Mouse (Mus musculus) forebrain, embryonic 12.5 days (tissue): ENCODE results near the gene Nek6. TPM values are rescaled to one million over a fixed set of nuclear protein-coding genes. Genes with fewer than 3 reads are reported as not detected.

ENCODE experiments used
- ATAC-seq: fragments of 200-750 bp; cut with Nextera tagmentation; 2 replicates; pipeline ENCODE4 v1.8.0; 2017; ENCODE audit warnings: moderate TSS enrichment; ENCODE audit not compliant: low FRiP score
- H3K27ac ChIP-seq: fragments of 300-500 bp; sonication (generic); 2 replicates; pipeline ENCODE4 v1.5.1; 2016; ENCODE audit warnings: mild to moderate bottlenecking
- H3K27me3 ChIP-seq: fragments of 300-500 bp; sonication (generic); 2 replicates; pipeline ENCODE4 v1.6.1; 2016; ENCODE audit warnings: mild to moderate bottlenecking
- H3K36me3 ChIP-seq: fragments of 300-500 bp; sonication (generic); replicated peaks from 2 replicates; pipeline ENCODE4 v1.6.1; 2016; ENCODE audit warnings: mild to moderate bottlenecking
- H3K4me1 ChIP-seq: fragments of 300-500 bp; sonication (generic); 2 replicates; pipeline ENCODE4 v1.6.1; 2016
- H3K4me2 ChIP-seq: fragments of 300-500 bp; sonication (generic); 2 replicates; pipeline ENCODE4 v1.6.1; 2016; ENCODE audit warnings: mild to moderate bottlenecking, moderate library complexity
- H3K4me3 ChIP-seq: fragments of 300-500 bp; sonication (generic); replicated peaks from 2 replicates; pipeline ENCODE4 v1.5.1; 2016; ENCODE audit warnings: mild to moderate bottlenecking
- H3K9ac ChIP-seq: fragments of 300-500 bp; sonication (generic); 2 replicates; pipeline ENCODE4 v1.6.1; 2016; ENCODE audit warnings: mild to moderate bottlenecking
- H3K9me3 ChIP-seq: fragments of 300-500 bp; sonication (generic); 2 replicates; pipeline ENCODE4 v1.6.1; 2016
- WGBS: fragments of 180-500 bp; shearing (Covaris S2); methylation state at CpG from one replicate; pipeline ENCODE4 v1.1.7; 2016; 5-methylcytosine and 5-hydroxymethylcytosine counted together
- polyA plus RNA-seq: library from polyadenylated mRNA; unstranded; fragments of >200 nt; fragmentation: Nextera tagmentation; extraction: Ambion mirVana; gene quantifications from 2 replicates; pipeline ENCODE4 v1.2.1, GENCODE M21; 2016

The Nek6 gene
- polyA plus RNA-seq, 1 experiment from 2014 or later: 125 TPM

DNA sequence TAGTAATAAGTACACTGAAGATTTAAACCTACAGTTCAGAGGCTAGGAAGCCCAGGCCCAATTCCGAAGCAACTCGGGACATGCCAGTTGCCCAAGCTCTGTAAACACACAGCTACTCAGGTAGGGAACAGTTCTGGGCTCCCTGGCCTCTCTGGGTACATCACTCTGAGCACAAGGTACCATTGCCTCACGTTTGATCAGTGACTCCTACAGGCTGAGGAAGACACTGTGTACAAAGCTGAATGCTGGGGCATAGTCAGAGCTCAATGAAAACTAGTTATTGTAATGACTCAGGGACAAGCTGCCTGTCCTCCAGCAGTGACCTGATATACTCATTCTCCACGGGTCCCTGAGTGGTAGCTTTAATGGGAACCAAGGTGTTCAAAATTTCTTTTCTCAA lies 109.6 kb downstream of the Nek6 start:
- no peak overlapping the region for H3K9ac ChIP-seq
- H3K4me1 ChIP-seq: peaks cover 40% of the 10 kb centered on the region
- 77% methylated on average over 4 of the region's 4 CpGs for WGBS
- peak overlapping the region; percentile 68; the same call in 1 of the 2 replicates for H3K27ac ChIP-seq
- no peak for ATAC-seq
- peaks cover 18% of the 10 kb centered on the region for H3K36me3 ChIP-seq
- H3K9me3 ChIP-seq: no peaks in the 10 kb centered on the region
- H3K4me2 ChIP-seq: no peak overlapping the region
- no peaks in the 10 kb centered on the region for H3K27me3 ChIP-seq
- no peak overlapping the region for H3K4me3 ChIP-seq

DNA sequence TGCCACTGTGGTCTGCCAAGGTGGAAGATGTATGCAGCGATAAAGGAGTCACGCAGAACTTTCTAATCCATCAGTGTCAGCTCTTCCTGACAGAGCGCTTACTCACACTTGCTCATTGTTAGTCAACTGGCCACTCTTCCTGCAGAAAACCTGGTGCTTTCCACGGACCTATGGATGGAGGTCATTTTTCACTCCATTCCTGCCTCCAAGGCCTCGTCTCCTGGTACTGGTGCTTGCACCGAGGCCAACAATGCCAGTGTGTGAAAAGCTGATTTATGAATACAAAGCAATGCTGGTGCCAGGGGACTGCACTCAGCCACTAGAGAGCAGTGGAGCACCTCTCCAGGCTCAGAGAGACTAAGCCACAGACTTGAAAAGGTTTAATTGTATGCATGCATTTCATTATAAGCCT lies 110.2 kb downstream of the Nek6 start:
- no peak overlapping the region for H3K9ac ChIP-seq

GRCm38 (mm10) chr2:38623411-38623810 lies 112.0 kb downstream of the Nek6 start:
- WGBS: 88% methylated on average over 3 of the region's 3 CpGs
- Histone ChIP-seq H3K27me3 (no peaks in the 10 kb centered on the region), H3K36me3 (peaks cover 22% of the 10 kb centered on the region), H3K27ac (no peak overlapping the region), H3K4me2 (no peak overlapping the region), H3K9me3 (no peaks in the 10 kb centered on the region), H3K4me1 (peaks cover 22% of the 10 kb centered on the region), H3K9ac (no peak overlapping the region), H3K4me3 (no peak overlapping the region)
- no peak for ATAC-seq

More for the DNA sequence above, 110.2 kb downstream of the Nek6 start:
- Histone ChIP-seq H3K27me3 (no peaks in the 10 kb centered on the region), H3K36me3 (peaks cover 18% of the 10 kb centered on the region), H3K4me2 (peak overlapping the region; percentile 19; the same call in 1 of the 2 replicates), H3K4me3 (no peak overlapping the region), H3K4me1 (peaks cover 34% of the 10 kb centered on the region), H3K27ac (peak overlapping the region; percentile 68), H3K9me3 (no peaks in the 10 kb centered on the region)
- ATAC-seq: peak; percentile 86
- WGBS: 42% methylated on average over 6 of the region's 6 CpGs

DNA sequence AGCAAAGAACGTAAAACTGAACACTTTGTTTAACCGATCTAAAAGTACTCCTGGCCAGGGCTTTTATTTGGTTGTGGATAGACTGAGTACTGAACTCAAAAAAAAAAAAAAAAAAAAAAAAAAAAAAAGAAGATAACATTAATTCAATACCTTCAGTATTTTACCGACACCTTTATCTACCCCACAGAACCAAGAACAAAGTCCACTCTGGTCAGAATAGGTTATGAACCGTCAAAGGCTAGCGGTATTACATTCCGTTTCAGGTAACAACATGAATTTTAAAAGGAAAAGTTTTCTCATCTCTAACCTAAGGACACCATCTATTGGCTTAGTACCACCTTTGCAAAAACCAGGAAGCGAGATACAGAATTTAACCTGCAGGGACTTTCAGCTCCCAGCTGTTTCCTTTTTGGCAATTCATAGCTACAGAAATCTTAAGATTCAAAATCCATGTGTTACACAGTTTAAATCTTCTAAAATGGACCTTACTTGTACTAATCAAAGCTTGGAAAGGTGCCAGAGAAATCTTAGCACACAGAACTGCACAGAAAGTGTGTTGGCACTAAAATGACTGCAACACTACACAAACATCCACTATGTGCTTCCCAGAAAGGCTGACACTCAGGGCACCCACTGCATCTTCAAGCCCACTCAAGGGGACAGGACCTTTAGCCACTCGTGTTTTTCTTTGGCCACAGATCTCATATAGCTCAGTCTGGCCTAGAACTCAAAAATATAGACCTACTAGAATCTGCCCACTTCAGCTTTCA lies 112.6 kb downstream of the Nek6 start:
- ATAC-seq: no peak
- H3K27me3 ChIP-seq: no peaks in the 10 kb centered on the region
- no peaks in the 10 kb centered on the region for H3K9me3 ChIP-seq
- peaks cover 22% of the 10 kb centered on the region for H3K4me1 ChIP-seq
- H3K4me3 ChIP-seq: no peak overlapping the region
- no peak overlapping the region for H3K9ac ChIP-seq
- H3K36me3 ChIP-seq: peaks cover 27% of the 10 kb centered on the region
- WGBS: 90% methylated on average over 8 of the region's 8 CpGs
- no peak overlapping the region for H3K27ac ChIP-seq
- no peak overlapping the region for H3K4me2 ChIP-seq

GRCm38 (mm10) chr2:38628801-38629200 lies 117.4 kb downstream of the Nek6 start:
- Histone ChIP-seq H3K9me3 (no peaks in the 10 kb centered on the region), H3K36me3 (peaks cover 67% of the 10 kb centered on the region), H3K4me2 (no peak overlapping the region), H3K27ac (no peak overlapping the region), H3K27me3 (no peaks in the 10 kb centered on the region), H3K4me3 (no peak overlapping the region), H3K9ac (no peak overlapping the region), H3K4me1 (no peaks in the 10 kb centered on the region)
- ATAC-seq: no peak
- 88% methylated on average over 4 of the region's 4 CpGs for WGBS

DNA sequence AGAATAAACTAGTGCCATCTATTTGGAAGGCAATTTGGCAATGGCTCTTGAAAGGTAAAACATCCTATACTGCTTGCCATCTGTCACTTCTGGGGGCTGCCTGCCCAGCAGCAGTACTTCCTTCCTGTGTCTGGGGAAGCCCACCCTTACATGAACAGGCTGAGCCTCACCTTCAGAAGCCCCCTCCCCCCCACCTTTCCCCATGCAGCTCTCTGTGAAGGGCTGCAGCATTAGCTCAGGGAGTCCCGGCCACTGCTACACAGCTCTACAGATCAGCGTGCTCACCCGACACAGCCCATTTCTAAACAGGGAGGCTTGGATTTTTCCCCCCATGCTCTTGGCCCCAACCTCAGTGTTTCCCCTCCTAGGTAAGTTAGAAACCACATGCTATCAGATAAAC lies 118.0 kb downstream of the Nek6 start:
- no peak for ATAC-seq
- no peaks in the 10 kb centered on the region for H3K9me3 ChIP-seq
- no peak overlapping the region for H3K4me2 ChIP-seq
- no peaks in the 10 kb centered on the region for H3K27me3 ChIP-seq
- no peak overlapping the region for H3K9ac ChIP-seq
- no peak overlapping the region for H3K4me3 ChIP-seq
- 95% methylated on average over 3 of the region's 3 CpGs for WGBS
- peaks cover 74% of the 10 kb centered on the region for H3K36me3 ChIP-seq
- no peaks in the 10 kb centered on the region for H3K4me1 ChIP-seq
- H3K27ac ChIP-seq: no peak overlapping the region

DNA sequence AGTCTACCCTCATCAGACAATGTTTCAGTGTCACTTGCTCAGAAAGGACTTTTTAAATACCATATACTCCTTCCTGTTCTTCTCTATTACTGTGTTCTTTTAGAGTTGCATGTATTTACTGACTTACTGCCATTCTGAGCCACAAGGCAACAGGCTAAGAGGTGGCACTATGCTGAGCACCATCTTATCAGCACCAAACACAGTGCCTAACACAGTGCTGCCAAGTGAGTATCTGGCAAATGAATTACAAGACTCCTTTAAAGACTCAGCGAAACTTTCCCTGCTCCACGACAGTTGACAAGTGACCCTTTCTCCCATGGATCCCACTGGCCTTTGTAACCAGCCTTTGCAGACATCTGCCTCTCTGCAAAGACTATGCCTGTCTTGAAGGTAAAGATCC lies 119.1 kb downstream of the Nek6 start:
- H3K4me1 ChIP-seq: no peaks in the 10 kb centered on the region
- WGBS: 91% methylated on average over 2 of the region's 2 CpGs
- ATAC-seq: no peak

DNA sequence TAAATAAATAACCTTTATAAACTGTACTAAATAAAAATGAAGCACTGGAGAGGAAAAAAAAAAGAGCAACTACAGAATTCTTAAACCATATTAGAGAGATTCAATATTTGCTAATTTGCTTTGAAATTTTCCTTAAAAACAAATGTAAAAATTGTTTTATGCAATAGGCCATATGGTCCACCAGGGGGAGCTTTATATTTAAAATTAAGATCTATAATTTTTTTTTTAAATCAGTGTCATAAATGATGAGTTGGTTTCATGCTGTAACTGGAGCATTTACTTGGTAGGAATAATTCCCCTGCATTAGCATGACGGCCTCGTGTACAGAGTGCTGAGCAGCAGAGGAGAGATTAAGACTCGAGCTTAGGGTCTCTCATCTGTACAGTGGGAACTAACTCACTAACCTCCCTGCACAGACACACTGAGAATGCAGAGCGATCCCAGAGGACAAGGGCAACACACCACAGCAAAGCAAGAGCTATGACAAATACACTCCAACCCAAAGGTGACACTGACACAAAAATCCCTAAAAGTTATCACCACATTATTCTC lies 126.3 kb downstream of the Nek6 start:
- Histone ChIP-seq H3K36me3 (peaks cover 77% of the 10 kb centered on the region), H3K9ac (no peak overlapping the region), H3K4me2 (no peak overlapping the region), H3K4me1 (peaks cover 6% of the 10 kb centered on the region), H3K27ac (no peak overlapping the region), H3K9me3 (no peaks in the 10 kb centered on the region), H3K4me3 (no peak overlapping the region), H3K27me3 (no peaks in the 10 kb centered on the region)
- 83% methylated on average over 4 of the region's 4 CpGs for WGBS
- ATAC-seq: no peak

More for the DNA sequence above, 119.1 kb downstream of the Nek6 start:
- no peak overlapping the region for H3K27ac ChIP-seq
- H3K36me3 ChIP-seq: peaks cover 79% of the 10 kb centered on the region
- no peak overlapping the region for H3K4me3 ChIP-seq
- H3K27me3 ChIP-seq: no peaks in the 10 kb centered on the region
- H3K9ac ChIP-seq: no peak overlapping the region
- H3K9me3 ChIP-seq: no peaks in the 10 kb centered on the region
- no peak overlapping the region for H3K4me2 ChIP-seq

DNA sequence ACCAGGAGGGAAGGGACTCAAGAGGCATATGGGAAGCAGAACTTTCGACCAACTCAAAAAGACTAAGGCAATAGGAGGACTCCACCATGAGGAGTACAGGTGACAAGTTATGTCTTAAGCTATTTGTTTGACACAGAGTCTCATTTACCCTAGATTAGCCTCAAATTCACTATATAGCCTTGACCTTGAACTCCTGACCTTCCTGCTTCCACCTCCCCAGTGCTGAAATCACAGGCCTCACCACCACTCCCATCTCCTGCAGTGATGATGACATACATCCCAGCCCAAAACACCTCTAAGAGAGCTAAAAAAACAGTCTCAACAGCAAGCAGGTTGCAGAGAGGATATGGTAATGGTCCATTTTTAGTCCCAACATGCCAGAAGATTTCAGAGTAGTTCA lies 130.3 kb downstream of the Nek6 start:
- no peak overlapping the region for H3K4me3 ChIP-seq
- H3K9me3 ChIP-seq: no peaks in the 10 kb centered on the region
- 96% methylated on average over 1 of the region's 1 CpGs for WGBS
- no peak overlapping the region for H3K4me2 ChIP-seq
- H3K4me1 ChIP-seq: peaks cover 16% of the 10 kb centered on the region
- peaks cover 40% of the 10 kb centered on the region for H3K36me3 ChIP-seq
- H3K9ac ChIP-seq: no peak overlapping the region
- H3K27me3 ChIP-seq: no peaks in the 10 kb centered on the region
- no peak for ATAC-seq
- H3K27ac ChIP-seq: no peak overlapping the region

- peak; percentile 87 for ATAC-seq
- Histone ChIP-seq H3K4me3 (peak within 1 kb of the TSS; percentile 79), H3K36me3 (peaks cover 24% of the 10 kb centered on the region), H3K27ac (peak within 1 kb of the TSS; percentile 81), H3K27me3 (no peaks in the 10 kb centered on the region), H3K4me2 (peak within 1 kb of the TSS; percentile 90), H3K9me3 (no peaks in the 10 kb centered on the region), H3K9ac (peak within 1 kb of the TSS; percentile 82), H3K4me1 (peaks cover 21% of the 10 kb centered on the region)
- WGBS: 1% methylated on average over 52 of the region's 52 CpGs
These were observed 132.4 kb downstream of the Nek6 start, which contains the start of gene Psmb7 for GRCm38 (mm10) chr2:38643625-38644427. Psmb7 (minus strand) TSS chr2:38644087.
